Mouse (Mus musculus) liver, embryonic 13.5 days (tissue): ENCODE results near the gene Cdkn1c. TPM values are rescaled to one million over a fixed set of nuclear protein-coding genes. Genes with fewer than 3 reads are reported as not detected.

Experiments
- ATAC-seq: fragments of 200-750 bp; cut with Nextera tagmentation; 2 replicates; pipeline ENCODE4 v1.8.0; 2017; ENCODE audit warnings: low read depth, mild to moderate bottlenecking, moderate number of reproducible peaks, moderate library complexity
- DNase-seq: peaks from one replicate; pipeline ENCODE4 v3.0.0; 2022
- H3K27ac ChIP-seq: fragments of 300-500 bp; sonication (generic); 2 replicates; pipeline ENCODE4 v1.5.1; 2015; ENCODE audit warnings: moderate library complexity, mild to moderate bottlenecking, inconsistent platforms
- H3K27me3 ChIP-seq: fragments of 300-500 bp; sonication (generic); 2 replicates; pipeline ENCODE4 v1.6.1; 2015; ENCODE audit warnings: mild to moderate bottlenecking, inconsistent platforms
- H3K36me3 ChIP-seq: fragments of 300-500 bp; sonication (generic); 2 replicates; pipeline ENCODE4 v1.6.1; 2015; ENCODE audit warnings: mild to moderate bottlenecking, inconsistent platforms
- H3K4me1 ChIP-seq: fragments of 300-500 bp; sonication (generic); replicated peaks from 2 replicates; pipeline ENCODE4 v1.6.1; 2015; ENCODE audit warnings: inconsistent platforms
- H3K4me2 ChIP-seq: fragments of 300-500 bp; sonication (generic); 2 replicates; pipeline ENCODE4 v1.6.1; 2015; ENCODE audit warnings: inconsistent platforms, mild to moderate bottlenecking, moderate library complexity
- H3K4me3 ChIP-seq: fragments of 300-500 bp; sonication (generic); replicated peaks from 2 replicates; pipeline ENCODE4 v1.5.1; 2015; ENCODE audit warnings: mild to moderate bottlenecking, inconsistent platforms
- H3K9ac ChIP-seq: fragments of 300-500 bp; sonication (generic); 2 replicates; pipeline ENCODE4 v1.6.1; 2015; ENCODE audit warnings: mild to moderate bottlenecking, inconsistent platforms
- H3K9me3 ChIP-seq: fragments of 300-500 bp; sonication (generic); replicated peaks from 2 replicates; pipeline ENCODE4 v1.6.1; 2016; ENCODE audit warnings: inconsistent platforms
- WGBS: fragments of 180-500 bp; shearing (Covaris S2); methylation state at CpG from one replicate; pipeline ENCODE4 v1.1.7; 2015; ENCODE audit not compliant: insufficient replicate concordance; 5-methylcytosine and 5-hydroxymethylcytosine counted together
- polyA plus RNA-seq: library from polyadenylated mRNA; unstranded; fragments of >200 nt; fragmentation: Nextera tagmentation; extraction: Ambion mirVana; gene quantifications from 2 replicates; pipeline ENCODE4 v1.2.1, GENCODE M21; 2015

Gene Cdkn1c
- polyA plus RNA-seq, 1 experiment from 2014 or later, result 178 TPM

GRCm38 (mm10) chr7:143495104-143495961, 34.5 kb upstream of the Cdkn1c start:
- no peak overlapping the region for H3K4me2 ChIP-seq
- H3K4me3 ChIP-seq, result no peak overlapping the region
- no peak overlapping the region for H3K9ac ChIP-seq
- H3K4me1 ChIP-seq, result peaks cover 17% of the 10 kb centered on the region
- DNase-seq (no peak), ATAC-seq (0 out of 2 replicates have a peak, but pooled peaks have one; percentile 34)
- peaks cover 27% of the 10 kb centered on the region for H3K27me3 ChIP-seq
- no peaks in the 10 kb centered on the region for H3K9me3 ChIP-seq
- WGBS, result 18% methylated on average over 8 of the region's 8 CpGs
- no peaks in the 10 kb centered on the region for H3K36me3 ChIP-seq
- no peak overlapping the region for H3K27ac ChIP-seq

DNA sequence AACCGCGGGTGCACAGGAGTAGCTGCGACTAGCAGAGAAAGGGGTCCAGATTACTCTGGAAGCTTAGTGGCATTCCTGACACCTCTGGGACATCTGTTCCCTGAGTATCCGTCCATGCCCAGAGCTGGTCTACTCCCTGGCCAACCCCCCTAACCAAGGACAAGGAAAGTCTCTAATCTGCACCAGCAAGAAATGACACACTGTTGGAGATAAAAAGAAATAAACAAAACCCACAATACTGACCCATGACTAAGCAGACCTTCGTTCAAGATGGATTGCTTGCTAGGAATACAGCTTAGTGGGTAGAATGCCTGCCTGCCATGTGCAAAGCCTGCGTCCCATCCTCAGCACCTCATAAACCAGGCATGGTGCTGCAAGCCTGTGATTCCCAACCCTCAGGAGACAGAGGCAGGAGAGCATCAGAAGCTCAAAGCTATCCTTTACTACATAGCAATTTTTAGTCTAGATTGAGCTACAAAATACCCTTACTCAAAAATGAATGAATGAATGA, 32.8 kb upstream of the Cdkn1c start:
- H3K9me3 ChIP-seq, result no peaks in the 10 kb centered on the region
- H3K4me1 ChIP-seq, result peaks cover 17% of the 10 kb centered on the region
- DNase-seq, result no peak
- no peak overlapping the region for H3K27ac ChIP-seq
- H3K27me3 ChIP-seq, result peaks cover 21% of the 10 kb centered on the region
- no peak overlapping the region for H3K9ac ChIP-seq
- no peak overlapping the region for H3K4me2 ChIP-seq
- no peak for ATAC-seq
- 63% methylated on average over 6 of the region's 6 CpGs for WGBS
- no peak overlapping the region for H3K4me3 ChIP-seq
- H3K36me3 ChIP-seq, result no peaks in the 10 kb centered on the region

GRCm38 (mm10) chr7:143489735-143490134, 28.9 kb upstream of the Cdkn1c start:
- Histone ChIP-seq H3K4me3 (no peak overlapping the region), H3K4me1 (peaks cover 2% of the 10 kb centered on the region; the same call in 1 of the 2 replicates), H3K9ac (no peak overlapping the region), H3K27ac (no peak overlapping the region), H3K9me3 (no peaks in the 10 kb centered on the region), H3K4me2 (no peak overlapping the region), H3K27me3 (peaks cover 15% of the 10 kb centered on the region; the same call in 1 of the 2 replicates), H3K36me3 (no peaks in the 10 kb centered on the region)
- ATAC-seq (peak; percentile 68), DNase-seq (no peak)
- 55% methylated on average over 6 of the region's 6 CpGs for WGBS

- peaks cover 5% of the 10 kb centered on the region for H3K4me1 ChIP-seq
- WGBS, result 18% methylated on average over 6 of the region's 6 CpGs
- no peak overlapping the region for H3K4me2 ChIP-seq
- no peak for DNase-seq
- peaks cover 29% of the 10 kb centered on the region for H3K27me3 ChIP-seq
- no peak overlapping the region for H3K9ac ChIP-seq
- peak; percentile 49 for ATAC-seq
- H3K36me3 ChIP-seq, result no peaks in the 10 kb centered on the region
- no peak overlapping the region for H3K27ac ChIP-seq
- no peaks in the 10 kb centered on the region for H3K9me3 ChIP-seq
- H3K4me3 ChIP-seq, result no peak overlapping the region
These were observed 21.7 kb upstream of the Cdkn1c start for GRCm38 (mm10) chr7:143482541-143482940.

DNA sequence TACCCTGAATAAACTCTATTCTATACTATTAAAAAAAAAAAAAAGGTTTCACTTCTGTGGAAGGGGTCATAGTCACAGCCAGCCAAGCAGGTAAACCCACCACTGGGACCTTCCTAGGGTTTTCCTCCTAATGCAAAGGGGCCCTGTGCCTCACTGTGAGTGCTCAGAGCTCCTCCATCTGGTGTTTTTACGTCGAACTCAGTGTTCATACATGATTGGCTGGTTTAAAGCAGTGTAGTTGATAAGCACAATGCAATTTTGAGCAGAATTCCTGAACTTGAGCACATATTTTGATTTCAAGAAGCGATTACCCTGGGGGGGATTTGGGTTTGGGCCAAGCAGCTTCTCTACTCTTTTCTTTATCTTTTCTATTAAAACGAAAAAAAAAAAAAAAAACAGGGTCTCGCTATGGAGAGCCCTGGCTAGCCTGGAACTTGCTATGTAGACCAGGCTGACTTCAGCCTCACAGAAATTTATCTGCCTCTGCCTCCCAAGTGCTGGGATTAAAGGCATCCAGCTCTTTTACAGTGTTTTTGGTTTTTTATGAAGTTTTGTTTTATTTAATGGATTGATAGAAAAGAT, 21.0 kb upstream of the Cdkn1c start:
- DNase-seq (no peak), ATAC-seq (no peak)
- Histone ChIP-seq H3K4me2 (no peak overlapping the region), H3K9ac (no peak overlapping the region), H3K4me3 (no peak overlapping the region), H3K27ac (no peak overlapping the region), H3K9me3 (no peaks in the 10 kb centered on the region), H3K27me3 (peaks cover 29% of the 10 kb centered on the region), H3K36me3 (no peaks in the 10 kb centered on the region), H3K4me1 (peaks cover 5% of the 10 kb centered on the region)
- 44% methylated on average over 5 of the region's 5 CpGs for WGBS

DNA sequence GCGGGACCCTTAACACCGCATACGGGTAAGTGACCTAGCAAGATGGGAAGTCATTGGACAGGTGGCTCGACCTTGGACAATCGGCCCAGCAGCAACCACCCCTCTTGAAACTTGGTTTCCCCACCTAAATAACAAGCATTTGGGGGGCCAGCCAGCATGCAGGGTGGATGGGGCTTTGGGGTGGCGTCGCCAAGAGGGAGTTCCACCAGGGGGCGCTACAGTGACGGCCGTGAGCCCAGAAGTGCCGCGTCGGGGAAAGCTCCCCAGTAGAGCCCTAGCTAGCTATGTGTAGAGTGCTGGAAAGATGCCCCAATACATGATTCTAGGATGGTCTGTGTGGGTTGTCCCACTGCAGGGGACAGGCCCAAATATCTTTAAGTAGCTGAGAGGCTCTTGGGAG, 19.6 kb upstream of the Cdkn1c start:
- H3K9ac ChIP-seq, result no peak overlapping the region
- no peaks in the 10 kb centered on the region for H3K36me3 ChIP-seq
- peaks cover 9% of the 10 kb centered on the region for H3K4me1 ChIP-seq
- peak; percentile 34 for DNase-seq
- no peak for ATAC-seq
- H3K27me3 ChIP-seq, result peaks cover 28% of the 10 kb centered on the region
- 23% methylated on average over 13 of the region's 13 CpGs for WGBS
- no peaks in the 10 kb centered on the region for H3K9me3 ChIP-seq
- H3K4me3 ChIP-seq, result no peak overlapping the region
- no peak overlapping the region for H3K4me2 ChIP-seq
- H3K27ac ChIP-seq, result no peak overlapping the region

DNA sequence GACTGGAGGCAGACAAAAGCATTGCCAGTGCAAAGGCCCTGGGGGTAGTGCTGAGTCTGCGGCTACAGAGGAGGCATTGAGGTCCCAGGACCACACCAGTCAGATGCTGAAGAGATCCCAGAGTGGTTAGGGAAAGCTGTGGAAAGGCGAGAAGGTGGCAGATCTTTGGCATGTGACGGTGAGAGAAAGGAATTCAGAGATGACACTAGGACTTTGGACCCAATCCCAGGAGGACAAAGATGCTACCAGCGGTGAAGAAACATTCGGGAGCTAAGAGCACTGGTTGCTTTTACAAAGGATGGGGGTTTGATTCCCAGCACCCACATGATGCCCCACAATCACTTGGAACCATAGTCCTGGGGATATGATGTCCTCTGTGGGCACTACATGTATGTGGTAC, 16.9 kb upstream of the Cdkn1c start:
- H3K9me3 ChIP-seq, result no peaks in the 10 kb centered on the region
- H3K4me3 ChIP-seq, result no peak overlapping the region
- peaks cover 14% of the 10 kb centered on the region for H3K27me3 ChIP-seq
- ATAC-seq (no peak), DNase-seq (no peak)
- H3K4me2 ChIP-seq, result no peak overlapping the region
- H3K36me3 ChIP-seq, result no peaks in the 10 kb centered on the region
- peaks cover 5% of the 10 kb centered on the region for H3K4me1 ChIP-seq
- no peak overlapping the region for H3K27ac ChIP-seq
- WGBS, result 69% methylated on average over 5 of the region's 5 CpGs
- H3K9ac ChIP-seq, result no peak overlapping the region

GRCm38 (mm10) chr7:143476702-143477335, 16.0 kb upstream of the Cdkn1c start:
- 59% methylated on average over 3 of the region's 3 CpGs for WGBS
- ATAC-seq (no peak), DNase-seq (no peak)
- Histone ChIP-seq H3K27me3 (peaks cover 12% of the 10 kb centered on the region), H3K9me3 (no peaks in the 10 kb centered on the region), H3K27ac (no peak overlapping the region), H3K4me1 (peaks cover 4% of the 10 kb centered on the region), H3K4me3 (no peak overlapping the region), H3K36me3 (no peaks in the 10 kb centered on the region), H3K9ac (no peak overlapping the region), H3K4me2 (no peak overlapping the region)

GRCm38 (mm10) chr7:143475876-143476275, 15.0 kb upstream of the Cdkn1c start:
- no peak overlapping the region for H3K4me2 ChIP-seq
- H3K4me1 ChIP-seq, result peaks cover 4% of the 10 kb centered on the region
- H3K9ac ChIP-seq, result no peak overlapping the region
- ATAC-seq, result peak; percentile 37
- DNase-seq, result no peak
- H3K27ac ChIP-seq, result no peak overlapping the region
- H3K4me3 ChIP-seq, result no peak overlapping the region
- H3K36me3 ChIP-seq, result no peaks in the 10 kb centered on the region
- peaks cover 7% of the 10 kb centered on the region for H3K27me3 ChIP-seq
- 48% methylated on average over 11 of the region's 11 CpGs for WGBS
- H3K9me3 ChIP-seq, result no peaks in the 10 kb centered on the region

GRCm38 (mm10) chr7:143474811-143475210, 14.0 kb upstream of the Cdkn1c start:
- H3K27ac ChIP-seq, result no peak overlapping the region
- no peaks in the 10 kb centered on the region for H3K36me3 ChIP-seq
- peaks cover 5% of the 10 kb centered on the region for H3K4me1 ChIP-seq
- H3K4me3 ChIP-seq, result no peak overlapping the region
- 25% methylated on average over 10 of the region's 10 CpGs for WGBS
- H3K4me2 ChIP-seq, result no peak overlapping the region
- H3K27me3 ChIP-seq, result no peaks in the 10 kb centered on the region
- no peaks in the 10 kb centered on the region for H3K9me3 ChIP-seq
- DNase-seq (no peak), ATAC-seq (peak; percentile 24)
- H3K9ac ChIP-seq, result no peak overlapping the region

DNA sequence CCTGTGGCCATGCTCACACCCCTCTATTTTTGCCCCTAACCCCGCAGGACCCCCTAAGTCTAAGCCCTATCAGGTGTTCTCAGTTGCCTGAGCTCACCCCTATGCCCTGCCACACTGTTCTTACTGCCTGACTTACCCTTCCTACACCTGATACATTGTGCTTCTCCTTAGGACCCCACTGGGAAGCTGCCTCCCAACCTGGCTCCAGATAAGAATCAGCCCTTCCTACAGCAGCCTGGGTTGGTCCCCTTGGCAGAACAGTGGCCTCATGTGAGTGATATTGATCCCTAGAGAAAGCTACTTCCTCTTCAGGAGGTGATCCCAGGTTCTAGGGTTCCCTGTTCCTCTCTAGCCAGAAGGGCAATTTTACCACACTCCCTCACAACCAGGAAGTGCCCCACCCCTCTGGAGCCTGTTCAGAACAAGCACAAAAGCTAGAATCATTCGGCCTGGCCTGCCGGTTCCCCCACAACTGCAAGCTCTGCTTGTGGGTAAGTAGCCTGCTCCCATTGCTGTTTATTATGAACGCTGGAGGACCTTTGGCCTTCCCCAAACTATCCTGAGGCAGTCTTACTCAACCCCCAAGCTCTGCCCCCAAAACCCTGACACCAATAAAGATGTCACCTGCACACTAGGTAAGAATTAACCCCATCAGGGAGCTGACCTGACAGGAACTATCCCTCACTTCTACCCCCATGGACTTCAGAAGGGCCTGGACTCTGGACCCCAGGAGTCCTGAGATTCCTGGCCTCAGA, 12.7 kb upstream of the Cdkn1c start, which contains the start of gene Slc22a18:
Gene Slc22a18, plus strand, starts transcription at position 390 of the 755 bp plus-strand sequence.
- H3K9ac ChIP-seq, result no peak within 1 kb of the TSS

More for the DNA sequence above, 12.7 kb upstream of the Cdkn1c start, which contains the start of gene Slc22a18:
- DNase-seq (no peak), ATAC-seq (no peak)
- no peaks in the 10 kb centered on the region for H3K9me3 ChIP-seq
- peak within 1 kb of the TSS; percentile 1; the same call in 1 of the 2 replicates for H3K4me3 ChIP-seq
- H3K4me1 ChIP-seq, result peaks cover 9% of the 10 kb centered on the region
- no peak within 1 kb of the TSS for H3K27ac ChIP-seq
- peaks cover 7% of the 10 kb centered on the region; the same call in 1 of the 2 replicates for H3K27me3 ChIP-seq
- 24% methylated on average over 4 of the region's 4 CpGs for WGBS
- H3K4me2 ChIP-seq, result peak within 1 kb of the TSS; percentile 29
- no peaks in the 10 kb centered on the region for H3K36me3 ChIP-seq
